Mouse (Mus musculus) heart, embryonic 12.5 days (tissue): Measurements from ENCODE around the gene Lgsn. TPM values are rescaled to one million over a fixed set of nuclear protein-coding genes. Genes with fewer than 3 reads are reported as not detected.
A peak's percentile ranks its signal among the peaks of the same experiment; 100 is the strongest.

ENCODE experiments used
- ATAC-seq: fragments of 200-750 bp; cut with Nextera tagmentation; 2 replicates; pipeline ENCODE4 v1.8.0; 2017; ENCODE audit warnings: moderate TSS enrichment, moderate library complexity; ENCODE audit not compliant: insufficient number of reproducible peaks, low FRiP score
- H3K27ac ChIP-seq: fragments of 300-500 bp; sonication (generic); 2 replicates; pipeline ENCODE4 v1.5.1; 2016; ENCODE audit warnings: mild to moderate bottlenecking, moderate library complexity; ENCODE audit not compliant: poor library complexity, severe bottlenecking
- H3K27me3 ChIP-seq: fragments of 300-500 bp; sonication (generic); replicated peaks from 2 replicates; pipeline ENCODE4 v1.6.1; 2016; ENCODE audit warnings: mild to moderate bottlenecking, moderate library complexity
- H3K36me3 ChIP-seq: fragments of 300-500 bp; sonication (generic); 2 replicates; pipeline ENCODE4 v1.6.1; 2016; ENCODE audit warnings: mild to moderate bottlenecking, moderate library complexity
- H3K4me1 ChIP-seq: fragments of 300-500 bp; sonication (generic); replicated peaks from 2 replicates; pipeline ENCODE4 v1.6.1; 2016; ENCODE audit warnings: mild to moderate bottlenecking
- H3K4me2 ChIP-seq: fragments of 300-500 bp; sonication (generic); 2 replicates; pipeline ENCODE4 v1.6.1; 2016; ENCODE audit warnings: mild to moderate bottlenecking, moderate library complexity
- H3K4me3 ChIP-seq: fragments of 300-500 bp; sonication (generic); 2 replicates; pipeline ENCODE4 v1.5.1; 2016; ENCODE audit warnings: mild to moderate bottlenecking
- H3K9ac ChIP-seq: fragments of 300-500 bp; sonication (generic); 2 replicates; pipeline ENCODE4 v1.6.1; 2016; ENCODE audit warnings: mild to moderate bottlenecking, moderate library complexity
- H3K9me3 ChIP-seq: fragments of 300-500 bp; sonication (generic); replicated peaks from 2 replicates; pipeline ENCODE4 v1.6.1; 2016; ENCODE audit warnings: mild to moderate bottlenecking, moderate library complexity
- WGBS: fragments of 180-500 bp; shearing (Covaris S2); methylation state at CpG from one replicate; pipeline ENCODE4 v1.1.7; 2016; 5-methylcytosine and 5-hydroxymethylcytosine counted together
- polyA plus RNA-seq: library from polyadenylated mRNA; unstranded; fragments of >200 nt; fragmentation: Nextera tagmentation; extraction: Ambion mirVana; gene quantifications from 2 replicates; pipeline ENCODE4 v1.2.1, GENCODE M21; 2016

Gene Lgsn
- not detected in 2 replicates for polyA plus RNA-seq

GRCm38 (mm10) chr1:31176101-31176500 is at the start of gene Lgsn:
Gene Lgsn (plus strand): TSS chr1:31176401.
- H3K27me3 ChIP-seq: no peaks in the 10 kb centered on the region
- H3K4me1 ChIP-seq: no peaks in the 10 kb centered on the region
- no peak within 1 kb of the TSS for H3K9ac ChIP-seq
- H3K4me2 ChIP-seq: no peak within 1 kb of the TSS
- no peak within 1 kb of the TSS for H3K27ac ChIP-seq
- no peak for ATAC-seq
- 75% methylated on average over 5 of the region's 5 CpGs for WGBS
- H3K9me3 ChIP-seq: no peaks in the 10 kb centered on the region
- no peak within 1 kb of the TSS for H3K4me3 ChIP-seq
- H3K36me3 ChIP-seq: no peaks in the 10 kb centered on the region

GRCm38 (mm10) chr1:31138387-31138786 is 37.8 kb upstream of the Lgsn start:
- no peaks in the 10 kb centered on the region for H3K27me3 ChIP-seq
- H3K4me1 ChIP-seq: 0 out of 2 replicates have a peak, but pooled peaks cover 3% of the 10 kb centered on the region
- H3K4me3 ChIP-seq: no peak overlapping the region
- WGBS: 54% methylated on average over 3 of the region's 3 CpGs
- ATAC-seq: no peak
- no peaks in the 10 kb centered on the region for H3K9me3 ChIP-seq
- no peak overlapping the region for H3K27ac ChIP-seq
- no peak overlapping the region for H3K9ac ChIP-seq
- H3K4me2 ChIP-seq: no peak overlapping the region
- no peaks in the 10 kb centered on the region for H3K36me3 ChIP-seq

- H3K27me3 ChIP-seq: no peaks in the 10 kb centered on the region
- H3K4me3 ChIP-seq: no peak overlapping the region
- H3K4me1 ChIP-seq: no peaks in the 10 kb centered on the region
- H3K27ac ChIP-seq: no peak overlapping the region
- no peaks in the 10 kb centered on the region for H3K36me3 ChIP-seq
- no peak for ATAC-seq
- WGBS: 58% methylated on average over 8 of the region's 8 CpGs
- H3K4me2 ChIP-seq: no peak overlapping the region
- no peaks in the 10 kb centered on the region for H3K9me3 ChIP-seq
- no peak overlapping the region for H3K9ac ChIP-seq
Observed at GRCm38 (mm10) chr1:31142288-31143094, 33.7 kb upstream of the Lgsn start.

- Histone ChIP-seq H3K4me3 (no peak overlapping the region), H3K9ac (no peak overlapping the region), H3K27ac (no peak overlapping the region), H3K9me3 (no peaks in the 10 kb centered on the region), H3K27me3 (no peaks in the 10 kb centered on the region), H3K4me2 (no peak overlapping the region), H3K4me1 (no peaks in the 10 kb centered on the region), H3K36me3 (no peaks in the 10 kb centered on the region)
- WGBS: 74% methylated on average over 2 of the region's 2 CpGs
- no peak for ATAC-seq
Observed at GRCm38 (mm10) chr1:31143571-31143970, 32.6 kb upstream of the Lgsn start.

GRCm38 (mm10) chr1:31149671-31150070 is 26.5 kb upstream of the Lgsn start:
- no peak overlapping the region for H3K4me3 ChIP-seq
- no peak overlapping the region for H3K9ac ChIP-seq
- WGBS: 57% methylated on average over 6 of the region's 6 CpGs
- H3K27me3 ChIP-seq: no peaks in the 10 kb centered on the region
- no peak overlapping the region for H3K27ac ChIP-seq
- no peaks in the 10 kb centered on the region for H3K9me3 ChIP-seq
- no peak overlapping the region for H3K4me2 ChIP-seq
- no peaks in the 10 kb centered on the region for H3K36me3 ChIP-seq
- H3K4me1 ChIP-seq: peaks cover 3% of the 10 kb centered on the region; the same call in 1 of the 2 replicates
- no peak for ATAC-seq

GRCm38 (mm10) chr1:31150546-31150945 is 25.7 kb upstream of the Lgsn start:
- Histone ChIP-seq H3K4me1 (peaks cover 3% of the 10 kb centered on the region; the same call in 1 of the 2 replicates), H3K27ac (no peak overlapping the region), H3K4me3 (no peak overlapping the region), H3K9ac (no peak overlapping the region), H3K9me3 (no peaks in the 10 kb centered on the region), H3K36me3 (no peaks in the 10 kb centered on the region), H3K27me3 (no peaks in the 10 kb centered on the region), H3K4me2 (no peak overlapping the region)
- WGBS: 62% methylated on average over 3 of the region's 3 CpGs
- ATAC-seq: no peak

- H3K9ac ChIP-seq: no peak overlapping the region
- H3K4me1 ChIP-seq: peaks cover 3% of the 10 kb centered on the region; the same call in 1 of the 2 replicates
- no peak overlapping the region for H3K4me2 ChIP-seq
- no peak overlapping the region for H3K4me3 ChIP-seq
- 51% methylated on average over 2 of the region's 2 CpGs for WGBS
- H3K36me3 ChIP-seq: no peaks in the 10 kb centered on the region
- no peaks in the 10 kb centered on the region for H3K9me3 ChIP-seq
- ATAC-seq: peak; percentile 45; the same call in 1 of the 2 replicates
- no peaks in the 10 kb centered on the region for H3K27me3 ChIP-seq
- H3K27ac ChIP-seq: no peak overlapping the region
Observed at GRCm38 (mm10) chr1:31152799-31153426, 23.3 kb upstream of the Lgsn start.

- no peak overlapping the region for H3K27ac ChIP-seq
- H3K4me3 ChIP-seq: no peak overlapping the region
- H3K27me3 ChIP-seq: no peaks in the 10 kb centered on the region
- 15% methylated on average over 7 of the region's 7 CpGs for WGBS
- ATAC-seq: peak; percentile 48; the same call in 1 of the 2 replicates
- peaks cover 3% of the 10 kb centered on the region; the same call in 1 of the 2 replicates for H3K4me1 ChIP-seq
- H3K4me2 ChIP-seq: no peak overlapping the region
- no peak overlapping the region for H3K9ac ChIP-seq
- H3K9me3 ChIP-seq: no peaks in the 10 kb centered on the region
- H3K36me3 ChIP-seq: no peaks in the 10 kb centered on the region
Observed at GRCm38 (mm10) chr1:31153793-31154349, 22.3 kb upstream of the Lgsn start.

- H3K4me3 ChIP-seq: no peak overlapping the region
- no peaks in the 10 kb centered on the region; the same call in 1 of the 2 replicates for H3K9me3 ChIP-seq
- H3K4me1 ChIP-seq: no peaks in the 10 kb centered on the region
- H3K27ac ChIP-seq: no peak overlapping the region
- H3K27me3 ChIP-seq: no peaks in the 10 kb centered on the region
- H3K4me2 ChIP-seq: no peak overlapping the region
- ATAC-seq: no peak
- WGBS: 65% methylated on average over 2 of the region's 2 CpGs
- H3K36me3 ChIP-seq: no peaks in the 10 kb centered on the region
- no peak overlapping the region for H3K9ac ChIP-seq
Observed at GRCm38 (mm10) chr1:31156185-31156584, 20.0 kb upstream of the Lgsn start.

GRCm38 (mm10) chr1:31156884-31157283 is 19.3 kb upstream of the Lgsn start:
- Histone ChIP-seq H3K9me3 (no peaks in the 10 kb centered on the region; the same call in 1 of the 2 replicates), H3K9ac (no peak overlapping the region), H3K27ac (no peak overlapping the region), H3K4me3 (no peak overlapping the region), H3K4me2 (no peak overlapping the region), H3K27me3 (no peaks in the 10 kb centered on the region), H3K36me3 (no peaks in the 10 kb centered on the region), H3K4me1 (no peaks in the 10 kb centered on the region)
- no peak for ATAC-seq
- 67% methylated on average over 2 of the region's 2 CpGs for WGBS
